Mouse (Mus musculus) mouse trophoblast stem cell (cell line): ENCODE data around the gene Rab3il1.

Experiments
- in situ Hi-C, 2 experiments: fragments of 300-500 bp; cut with MseI, MboI; formaldehyde crosslinking; loops; 2 replicates in 1 of 2; 3 replicates in 1 of 2; pipeline ENCODE4 v1.15.1; 2025

Gene Rab3il1

GRCm38 (mm10) chr19:10038910-10039309 is 37.4 kb downstream of the Rab3il1 start:
- in situ Hi-C loops: loop anchor here in 1 of 2 experiments (5.0 kb wide), 1 partner anchor 37 kb away; the partner anchor contains the start of genes Best1 and Rab3il1

- in situ Hi-C loops: loop anchor here in 1 of 2 experiments (5.0 kb wide), 1 partner anchor 37 kb away; the partner anchor contains the start of genes Best1 and Rab3il1
Observed at GRCm38 (mm10) chr19:10039615-10040014, 38.1 kb downstream of the Rab3il1 start.

GRCm38 (mm10) chr19:10040866-10041387 is 39.5 kb downstream of the Rab3il1 start:
- in situ Hi-C loops: no loop called here

GRCm38 (mm10) chr19:10041388-10042148 is 40.1 kb downstream of the Rab3il1 start, which contains the start of gene Fads3:
Gene Fads3, plus strand, starts transcription at chr19:10041569.
- in situ Hi-C loops: no loop called here

GRCm38 (mm10) chr19:10042232-10042631 is 40.8 kb downstream of the Rab3il1 start:
- in situ Hi-C loops: no loop called here

GRCm38 (mm10) chr19:10042816-10043215 is 41.3 kb downstream of the Rab3il1 start:
- in situ Hi-C loops: no loop called here

GRCm38 (mm10) chr19:10043643-10044042 is 42.2 kb downstream of the Rab3il1 start:
- in situ Hi-C loops: no loop called here

GRCm38 (mm10) chr19:10045707-10046106 is 44.2 kb downstream of the Rab3il1 start:
- in situ Hi-C loops: no loop called here

- in situ Hi-C loops: no loop called here
Observed at GRCm38 (mm10) chr19:10046346-10046745, 44.9 kb downstream of the Rab3il1 start.

- in situ Hi-C loops: no loop called here
Observed at GRCm38 (mm10) chr19:10046983-10047382, 45.5 kb downstream of the Rab3il1 start.

- in situ Hi-C loops: no loop called here
Observed at GRCm38 (mm10) chr19:10049533-10049932, 48.1 kb downstream of the Rab3il1 start.

GRCm38 (mm10) chr19:10050438-10050837 is 49.0 kb downstream of the Rab3il1 start:
- in situ Hi-C loops: no loop called here

GRCm38 (mm10) chr19:10052698-10053097 is 51.2 kb downstream of the Rab3il1 start:
- in situ Hi-C loops: no loop called here

- in situ Hi-C loops: no loop called here
Observed at GRCm38 (mm10) chr19:10053692-10054260, 52.3 kb downstream of the Rab3il1 start.

- in situ Hi-C loops: no loop called here
Observed at GRCm38 (mm10) chr19:10054361-10055075, 53.0 kb downstream of the Rab3il1 start.

- in situ Hi-C loops: no loop called here
Observed at GRCm38 (mm10) chr19:10055261-10055660, 53.8 kb downstream of the Rab3il1 start.

- in situ Hi-C loops: no loop called here
Observed at GRCm38 (mm10) chr19:10055783-10056660, 54.6 kb downstream of the Rab3il1 start.

- in situ Hi-C loops: no loop called here
Observed at GRCm38 (mm10) chr19:10056686-10057085, 55.2 kb downstream of the Rab3il1 start.

- in situ Hi-C loops: no loop called here
Observed at GRCm38 (mm10) chr19:10057486-10058351, 56.2 kb downstream of the Rab3il1 start.

GRCm38 (mm10) chr19:10058352-10058825 is 56.9 kb downstream of the Rab3il1 start:
- in situ Hi-C loops: no loop called here
